Mouse (Mus musculus) testis, adult 2 months (tissue): ENCODE measurements at regions not wholly inside any gene's neighbourhood (a gene's known extent, or its start where the extent isn't known, plus 50 kb on each side); places are given as distances from the start of the nearest gene placed in this dataset.

ENCODE experiments used
- CTCF ChIP-seq: fragments of 200-500 bp; IDR thresholded peaks from 2 replicates; pipeline ENCODE4 v1.5.1; 2012; ENCODE audit warnings: low read depth, mild to moderate bottlenecking, inconsistent platforms, low read length, moderate library complexity; ENCODE audit not compliant: control insufficient read depth, insufficient read depth, insufficient replicate concordance
- POLR2A ChIP-seq: fragments of 200-500 bp; IDR thresholded peaks from 2 replicates; pipeline ENCODE4 v1.6.1; 2012; ENCODE audit warnings: low read depth, mild to moderate bottlenecking, inconsistent platforms, low read length, moderate library complexity; ENCODE audit not compliant: control insufficient read depth

DNA sequence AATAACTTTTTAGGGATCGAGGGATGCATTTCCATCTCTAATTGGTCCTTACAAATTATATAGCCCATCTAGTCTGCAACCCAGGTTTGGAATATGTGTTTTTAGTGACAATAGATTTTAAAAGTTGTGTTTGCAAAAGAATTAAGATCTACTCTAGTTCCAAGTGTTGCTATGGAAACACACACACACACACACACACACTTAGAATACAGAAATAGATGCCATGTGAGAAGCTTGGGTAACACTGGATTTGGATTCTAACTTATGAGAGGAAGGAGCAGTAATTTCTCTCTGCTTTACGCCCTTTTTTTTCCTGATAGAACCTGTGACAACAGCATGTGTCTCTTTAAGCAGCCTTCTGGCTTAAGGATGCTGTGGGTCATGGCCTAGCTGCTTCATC lies 297.8 kb downstream of the Etaa1 start:
- no peak for TF ChIP-seq CTCF
- no peak for TF ChIP-seq POLR2A
